Mouse (Mus musculus): Measurements from ENCODE around the gene Abcc5. TPM values are rescaled to one million over a fixed set of nuclear protein-coding genes. Genes with fewer than 3 reads are reported as not detected.
A peak's percentile ranks its signal among the peaks of the same experiment; 100 is the strongest.
"Not testable (repeated sequence)": the region's sequence is repeated elsewhere in the genome, so short reads cannot be mapped to it uniquely, and the experiment has no call there.

Abcc5 gene
- 64.8 and 82.9 TPM in 2 replicates for polyA plus RNA-seq (2015; fragmentation: Nextera tagmentation; extraction: Ambion mirVana)

- peak; percentile 94 for DNase-seq (ENCODE audit: low spot score)
Observed at GRCm38 (mm10) chr16:20425855-20426598, at the start of gene Abcc5. Abcc5 (minus strand) TSS chr16:20426394.

GRCm38 (mm10) chr16:20475335-20475734 is 49.1 kb upstream of the Abcc5 start:
- no peak for DNase-seq (ENCODE audit: low spot score)

GRCm38 (mm10) chr16:20474786-20475185 is 48.6 kb upstream of the Abcc5 start:
- no peak for DNase-seq (ENCODE audit: low spot score)

- DNase-seq (ENCODE audit: low spot score) = no peak
Observed at GRCm38 (mm10) chr16:20474211-20474610, 48.0 kb upstream of the Abcc5 start.

GRCm38 (mm10) chr16:20473748-20474147 is 47.6 kb upstream of the Abcc5 start:
- no peak for DNase-seq (ENCODE audit: low spot score)

DNA sequence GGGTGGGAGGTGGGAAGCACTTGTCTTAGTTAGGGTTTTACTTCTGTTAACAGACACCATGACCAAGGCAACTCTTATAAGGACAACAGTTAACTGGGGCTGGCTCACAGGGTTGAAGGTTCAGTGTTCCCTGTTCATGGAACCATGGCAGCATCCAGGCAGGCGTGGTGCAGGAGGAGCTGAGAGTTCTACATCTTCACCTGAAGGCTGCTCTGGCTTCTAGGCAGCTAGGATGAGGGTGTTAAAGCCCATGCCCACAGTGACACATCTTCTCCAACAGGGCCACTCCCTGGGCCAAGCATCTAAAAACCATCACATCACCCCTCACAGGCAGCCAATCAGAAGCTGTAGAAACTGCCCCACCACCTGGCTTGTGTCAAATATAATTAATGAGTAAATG is 45.5 kb upstream of the Abcc5 start:
- no peak for DNase-seq (ENCODE audit: low spot score)

DNA sequence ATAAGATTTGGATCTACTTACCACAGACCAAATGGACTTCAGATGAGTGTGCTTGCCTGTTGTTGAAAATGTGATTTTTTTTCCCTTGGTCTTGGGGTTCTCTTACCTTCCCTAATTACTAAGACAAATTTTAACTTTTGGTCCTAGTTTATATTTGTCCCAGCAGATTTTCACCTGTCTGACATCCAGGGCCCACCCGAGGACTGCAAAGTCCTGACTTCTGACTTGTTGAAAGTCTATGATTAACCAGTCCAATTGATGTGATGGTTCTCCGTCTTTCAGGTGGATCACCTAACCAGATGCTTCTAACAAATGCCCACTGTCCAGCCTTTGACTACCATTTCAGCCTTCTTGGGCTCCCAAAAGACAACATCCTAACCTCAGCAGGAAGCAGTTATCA is 44.8 kb upstream of the Abcc5 start:
- no peak for DNase-seq (ENCODE audit: low spot score)

DNA sequence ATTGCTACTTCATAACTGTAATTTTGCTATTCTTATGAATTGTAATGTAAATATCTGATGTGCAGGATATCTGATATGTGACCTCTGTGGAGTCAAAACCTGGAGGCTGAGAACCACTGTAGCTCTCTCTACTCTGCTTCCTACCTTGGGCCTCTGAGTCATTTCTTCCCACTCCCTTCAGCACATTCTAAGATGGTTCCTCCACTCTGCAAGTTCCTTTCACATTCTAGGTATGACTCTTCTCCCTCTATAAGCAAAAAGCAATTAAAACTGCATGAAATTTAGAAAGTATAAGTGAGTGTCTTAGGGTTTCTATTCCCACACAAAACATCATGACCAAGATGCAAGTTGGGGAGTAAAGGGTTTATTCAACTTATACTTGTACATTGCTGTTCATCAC is 38.5 kb upstream of the Abcc5 start:
- DNase-seq (ENCODE audit: low spot score) = no peak

DNA sequence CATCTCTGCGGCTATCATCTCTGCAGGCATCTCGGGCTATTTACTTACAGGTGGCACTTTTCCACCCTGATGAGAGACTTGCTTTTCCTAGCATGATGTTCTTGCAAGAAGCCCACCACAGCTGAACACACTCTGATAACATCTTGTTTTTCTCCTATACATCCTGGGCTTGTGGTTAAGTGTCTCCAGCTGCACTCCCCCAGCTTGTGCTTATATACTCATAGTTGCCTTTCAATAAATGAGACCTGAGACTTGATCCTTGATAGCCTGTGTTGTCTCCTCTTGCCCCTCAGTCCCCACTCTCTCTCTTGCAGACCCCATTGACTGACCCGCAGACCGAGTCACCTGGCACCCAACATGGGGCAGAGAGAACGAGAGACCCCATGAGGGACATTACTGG is 32.5 kb upstream of the Abcc5 start:
- DNase-seq (ENCODE audit: low spot score) = peak; percentile 83

DNA sequence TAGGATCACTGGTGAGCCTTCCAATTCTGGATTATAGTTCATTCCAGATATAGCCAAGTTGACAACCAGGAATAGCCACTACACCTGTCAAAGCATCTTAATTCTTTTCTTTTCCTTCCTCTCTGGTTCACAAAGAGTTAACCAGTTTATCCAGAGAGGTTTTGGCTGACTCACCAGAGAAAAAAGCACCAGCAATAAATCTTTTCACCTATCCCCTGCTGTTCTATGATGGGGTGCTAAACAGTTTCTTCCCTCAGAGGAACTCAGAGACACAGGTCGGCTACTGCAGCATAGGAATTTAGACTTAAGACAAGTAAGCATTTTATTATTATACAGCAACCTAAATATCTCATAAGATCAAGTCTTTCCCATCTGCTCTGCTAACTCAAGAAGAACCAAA is 29.9 kb upstream of the Abcc5 start:
- no peak for DNase-seq (ENCODE audit: low spot score)

- DNase-seq (ENCODE audit: low spot score) = no peak
Observed at GRCm38 (mm10) chr16:20454155-20454654, 28.0 kb upstream of the Abcc5 start.

- DNase-seq (ENCODE audit: low spot score) = no peak
Observed at GRCm38 (mm10) chr16:20451774-20452173, 25.6 kb upstream of the Abcc5 start.

DNA sequence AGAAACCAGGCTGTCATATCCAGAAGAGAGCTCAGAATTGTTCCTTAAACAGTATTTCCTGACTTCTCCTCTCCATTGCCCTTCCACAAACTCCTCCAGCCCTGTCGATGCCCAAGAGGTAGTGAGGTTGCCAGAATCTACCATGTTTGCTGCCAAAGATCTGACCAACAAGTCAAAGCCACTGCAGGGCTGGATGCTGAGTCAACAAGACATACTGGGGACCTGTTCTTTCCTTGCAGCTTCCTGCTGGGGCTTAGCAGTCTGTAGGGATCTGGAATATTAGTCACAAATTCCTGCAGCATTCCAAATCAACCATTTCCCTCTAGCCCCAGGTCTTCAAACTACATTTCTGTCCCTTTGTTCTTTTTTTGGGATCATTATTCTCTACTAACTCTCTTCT is 19.7 kb upstream of the Abcc5 start:
- DNase-seq (ENCODE audit: low spot score) = no peak

GRCm38 (mm10) chr16:20444831-20445388 is 18.7 kb upstream of the Abcc5 start:
- DNase-seq (ENCODE audit: low spot score) = no peak

- DNase-seq (ENCODE audit: low spot score) = peak; percentile 38
Observed at GRCm38 (mm10) chr16:20442871-20443270, 16.7 kb upstream of the Abcc5 start.

DNA sequence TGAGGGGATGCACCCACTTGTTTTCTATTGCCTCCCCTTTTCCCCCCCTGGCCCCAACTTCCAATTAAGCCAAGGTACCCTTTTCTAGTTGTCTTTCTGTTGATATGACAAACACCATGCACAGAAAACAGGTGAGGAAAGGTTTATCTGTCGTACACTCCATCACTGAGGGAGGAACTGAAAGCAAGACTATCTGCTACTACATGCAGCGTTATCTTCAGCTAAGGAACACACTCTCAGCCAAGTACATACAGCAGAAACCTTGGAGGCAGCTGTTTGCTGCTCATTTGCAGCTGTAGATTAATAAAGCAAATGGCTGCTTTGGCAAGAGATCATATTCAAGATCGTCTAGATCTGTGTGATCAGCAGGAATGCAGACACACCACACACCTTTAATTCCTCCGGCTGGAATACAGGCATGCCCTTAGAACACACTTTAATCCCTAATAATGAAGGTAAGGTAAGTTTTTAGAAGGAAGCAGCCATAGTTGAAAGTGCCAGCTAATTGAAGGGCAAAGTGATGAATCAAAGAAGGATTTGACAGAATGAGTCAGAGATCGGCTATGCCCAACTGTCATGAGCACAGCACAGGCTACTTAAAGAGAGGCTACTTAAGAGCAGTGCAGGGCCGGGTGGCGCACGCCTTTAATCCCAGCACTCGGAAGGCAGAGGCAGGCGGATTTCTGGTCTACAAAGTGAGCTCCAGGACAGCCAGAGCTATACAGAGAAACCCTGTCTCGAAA is 12.7 kb upstream of the Abcc5 start:
- DNase-seq (ENCODE audit: low spot score) = no peak

DNA sequence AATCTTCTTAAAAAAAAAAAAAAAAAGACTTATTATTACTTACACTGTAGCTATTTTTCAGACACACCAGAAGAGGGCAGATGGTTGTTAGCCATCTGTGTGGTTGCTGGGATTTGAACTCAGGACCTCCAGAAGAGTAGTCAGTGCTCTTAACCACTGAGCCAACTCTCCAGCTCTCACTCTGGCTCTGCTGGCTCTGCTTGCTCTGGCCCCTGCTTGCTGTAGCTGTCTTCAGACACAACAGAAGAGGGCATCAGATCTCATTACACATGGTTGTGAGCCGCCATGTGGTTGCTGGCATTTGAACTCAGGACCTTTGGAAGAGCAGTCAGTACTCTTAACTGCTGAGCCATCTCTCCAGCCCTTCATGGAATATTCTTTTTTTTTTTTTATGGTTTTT is 11.9 kb upstream of the Abcc5 start:
- not testable (repeated sequence) for DNase-seq (ENCODE audit: low spot score)

DNA sequence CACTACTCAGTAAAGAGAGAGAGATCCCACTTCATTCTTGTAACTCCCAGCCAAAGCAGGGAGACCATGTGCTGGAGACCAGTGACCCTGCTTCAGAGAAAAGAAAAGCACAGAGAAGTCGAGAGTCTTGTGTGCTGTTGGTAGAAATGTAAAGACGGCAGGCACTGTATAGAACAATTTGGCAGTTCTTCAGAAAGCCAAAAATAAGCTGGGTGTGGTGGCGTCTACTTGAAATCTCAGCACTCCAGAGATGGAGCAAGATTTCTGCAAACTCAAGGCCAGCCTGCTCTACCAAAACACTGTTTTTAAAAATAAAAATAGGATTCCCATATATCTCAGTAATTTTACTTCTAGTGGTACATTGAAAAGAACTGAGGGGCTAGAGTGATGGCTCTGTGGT is 10.1 kb upstream of the Abcc5 start:
- DNase-seq (ENCODE audit: low spot score) = no peak

- DNase-seq (ENCODE audit: low spot score) = no peak
Observed at GRCm38 (mm10) chr16:20429328-20429727, 3.1 kb upstream of the Abcc5 start.

- no peak for DNase-seq (ENCODE audit: low spot score)
Observed at GRCm38 (mm10) chr16:20427566-20427965, 1.4 kb upstream of the Abcc5 start.

- DNase-seq (ENCODE audit: low spot score) = peak; percentile 23
Observed at GRCm38 (mm10) chr16:20424719-20425650, 1.2 kb downstream of the Abcc5 start.
